Mouse (Mus musculus) CH12.LX (cell line): ENCODE measurements around the gene Bok. TPM values are rescaled to one million over a fixed set of nuclear protein-coding genes. Genes with fewer than 3 reads are reported as not detected.

Experiments used
- DNase-seq: peaks from one replicate; pipeline ENCODE4 v3.0.0-alpha.2; 2013; ENCODE audit errors: extremely low read depth
- H3K27ac ChIP-seq: 2 replicates; pipeline ENCODE4 v1.5.1; 2012; ENCODE audit warnings: low read depth, mild to moderate bottlenecking, control low read depth, moderate library complexity; ENCODE audit not compliant: insufficient read depth
- H3K27me3 ChIP-seq: replicated peaks from 2 replicates; pipeline ENCODE3; 2012; ENCODE audit warnings: inconsistent platforms
- H3K36me3 ChIP-seq, 2 experiments: replicated peaks in 1 of 2; 2 replicates each; pipeline versions ENCODE3 to v1.6.1; 2012; ENCODE audit warnings: inconsistent platforms in 1 of 2, low read length in 1 of 2, mild to moderate bottlenecking in 1 of 2, mixed read lengths in 1 of 2, moderate library complexity in 1 of 2; ENCODE audit not compliant: control insufficient read depth in 1 of 2, insufficient read depth in 1 of 2
- H3K4me1 ChIP-seq, 2 experiments: 2 replicates each; pipeline ENCODE4 v1.6.1; 2012; ENCODE audit warnings: inconsistent platforms in 1 of 2, moderate library complexity in 1 of 2; ENCODE audit not compliant: insufficient read depth in 2 of 2, control insufficient read depth in 1 of 2
- H3K4me2 ChIP-seq: 2 replicates; pipeline ENCODE4 v1.6.1; 2012; ENCODE audit warnings: low read depth, mild to moderate bottlenecking, control low read depth; ENCODE audit not compliant: poor library complexity, insufficient read depth, severe bottlenecking
- H3K4me3 ChIP-seq, 3 experiments: fragments of 150-350 bp in 1 of 3; sonication (generic) in 1 of 3; replicated peaks in 1 of 3; 2 replicates each; pipeline versions ENCODE3 to v1.5.1; 2011 to 2012; ENCODE audit warnings: low read depth in 2 of 3, low read length in 2 of 3, mild to moderate bottlenecking in 2 of 3, moderate library complexity in 2 of 3, control low read depth in 1 of 3, improper control_type of control experiment in 1 of 3, inconsistent platforms in 1 of 3, mixed read lengths in 1 of 3; ENCODE audit not compliant: poor library complexity in 1 of 3
- H3K79me2 ChIP-seq: replicated peaks from 2 replicates; pipeline ENCODE4 v1.6.1; 2012; ENCODE audit warnings: mild to moderate bottlenecking, moderate library complexity; ENCODE audit not compliant: control insufficient read depth, poor library complexity, insufficient read depth, severe bottlenecking; ENCODE audit errors: extremely low read depth
- H3K9ac ChIP-seq: 2 replicates; pipeline ENCODE4 v1.6.1; 2012; ENCODE audit warnings: low read depth, mild to moderate bottlenecking, control low read depth, moderate library complexity; ENCODE audit not compliant: insufficient read depth
- H3K9me3 ChIP-seq: replicated peaks from 2 replicates; pipeline ENCODE3; 2012; ENCODE audit warnings: low read length, inconsistent platforms, mixed read lengths
- BHLHE40 ChIP-seq: IDR thresholded peaks from 2 replicates; pipeline ENCODE4 v1.6.1; 2011; ENCODE audit warnings: mild to moderate bottlenecking, low read depth, low read length, improper control_type of control experiment
- CHD1 ChIP-seq: IDR thresholded peaks from 2 replicates; pipeline ENCODE4 v1.6.1; 2012; ENCODE audit warnings: low read depth, low read length, improper control_type of control experiment, inconsistent platforms
- CHD2 ChIP-seq: IDR thresholded peaks from 2 replicates; pipeline ENCODE4 v1.6.1; 2011; ENCODE audit warnings: low read length, improper control_type of control experiment
- CTCF ChIP-seq, 2 experiments: IDR thresholded peaks in 1 of 2; conservative IDR thresholded peaks in 1 of 2; 2 replicates each; pipeline ENCODE4 v1.5.1; 2011 to 2012; ENCODE audit warnings: low read depth in 2 of 2, low read length in 2 of 2, improper control_type of control experiment in 1 of 2, inconsistent platforms in 1 of 2, mild to moderate bottlenecking in 1 of 2, moderate library complexity in 1 of 2
- EP300 ChIP-seq: IDR thresholded peaks from 2 replicates; pipeline ENCODE4 v1.6.1; 2011; ENCODE audit warnings: low read length, improper control_type of control experiment
- ETS1 ChIP-seq: conservative IDR thresholded peaks from 2 replicates; pipeline ENCODE4 v1.6.1; 2012; ENCODE audit warnings: low read depth, mild to moderate bottlenecking, inconsistent platforms, low read length, improper control_type of control experiment, moderate library complexity
- HCFC1 ChIP-seq: IDR thresholded peaks from 2 replicates; pipeline ENCODE4 v1.6.1; 2012; ENCODE audit warnings: low read depth, mild to moderate bottlenecking, inconsistent platforms, low read length, improper control_type of control experiment
- IRF4 ChIP-seq: IDR thresholded peaks from 2 replicates; pipeline ENCODE4 v1.6.1; 2014; ENCODE audit warnings: low read depth, mild to moderate bottlenecking, inconsistent platforms, low read length, improper control_type of control experiment
- JUN ChIP-seq: IDR thresholded peaks from 2 replicates; pipeline ENCODE4 v1.6.1; 2011; ENCODE audit warnings: low read depth, mild to moderate bottlenecking, low read length, improper control_type of control experiment, moderate library complexity; ENCODE audit not compliant: insufficient read depth
- JUND ChIP-seq: conservative IDR thresholded peaks from 2 replicates; pipeline ENCODE4 v1.6.1; 2011; ENCODE audit warnings: low read depth, low read length, improper control_type of control experiment
- KAT2A ChIP-seq: IDR thresholded peaks from 2 replicates; pipeline ENCODE4 v1.6.1; 2012; ENCODE audit warnings: low read length, improper control_type of control experiment, inconsistent platforms; ENCODE audit not compliant: insufficient replicate concordance
- MAFK ChIP-seq: IDR thresholded peaks from 2 replicates; pipeline ENCODE4 v1.6.1; 2011; ENCODE audit warnings: low read length, improper control_type of control experiment; ENCODE audit not compliant: insufficient replicate concordance
- MAX ChIP-seq: IDR thresholded peaks from 2 replicates; pipeline ENCODE4 v1.6.1; 2011; ENCODE audit warnings: low read length, improper control_type of control experiment
- MAZ ChIP-seq: IDR thresholded peaks from 2 replicates; pipeline ENCODE4 v1.6.1; 2012; ENCODE audit warnings: low read depth, mild to moderate bottlenecking, inconsistent platforms, low read length, improper control_type of control experiment, moderate library complexity
- MXI1 ChIP-seq: IDR thresholded peaks from 2 replicates; pipeline ENCODE4 v1.6.1; 2011; ENCODE audit warnings: mild to moderate bottlenecking, low read depth, low read length, improper control_type of control experiment
- RAD21 ChIP-seq: IDR thresholded peaks from 2 replicates; pipeline ENCODE4 v1.6.1; 2011; ENCODE audit warnings: low read depth, mild to moderate bottlenecking, low read length, improper control_type of control experiment, moderate library complexity
- SMC3 ChIP-seq: IDR thresholded peaks from 2 replicates; pipeline ENCODE4 v1.6.1; 2011; ENCODE audit warnings: low read depth, low read length, improper control_type of control experiment
- TBP ChIP-seq: conservative IDR thresholded peaks from 2 replicates; pipeline ENCODE4 v1.6.1; 2011; ENCODE audit warnings: low read depth, low read length, improper control_type of control experiment
- TCF12 ChIP-seq: IDR thresholded peaks from 2 replicates; pipeline ENCODE4 v1.6.1; 2014; ENCODE audit warnings: low read depth, mild to moderate bottlenecking, inconsistent platforms, low read length, improper control_type of control experiment
- UBTF ChIP-seq: IDR thresholded peaks from 2 replicates; pipeline ENCODE4 v1.6.1; 2012; ENCODE audit warnings: low read depth, mild to moderate bottlenecking, inconsistent platforms, low read length, improper control_type of control experiment, moderate library complexity
- USF2 ChIP-seq: conservative IDR thresholded peaks from 2 replicates; pipeline ENCODE4 v1.6.1; 2011; ENCODE audit warnings: low read depth, low read length, improper control_type of control experiment
- ZC3H11A ChIP-seq: IDR thresholded peaks from 2 replicates; pipeline ENCODE4 v1.6.1; 2012; ENCODE audit warnings: low read depth, mild to moderate bottlenecking, inconsistent platforms, low read length, improper control_type of control experiment
- ZNF384 ChIP-seq: IDR thresholded peaks from 2 replicates; pipeline ENCODE4 v1.6.1; 2012; ENCODE audit warnings: low read depth, low read length, improper control_type of control experiment, inconsistent platforms
- dilution Hi-C: fragments of 300-500 bp; cut with MboI; formaldehyde crosslinking; loops from 2 replicates; pipeline ENCODE4 v1.14.3; 2020; ENCODE audit warnings: low sequenced_read_pairs; ENCODE audit not compliant: extremely low pct_unique_long_range_greater_than_20kb, extremely low pct_ligation_motif_present
- in situ Hi-C: fragments of 300-500 bp; cut with MboI; formaldehyde crosslinking; loops from 3 replicates; pipeline ENCODE4 v1.14.3; 2019; ENCODE audit warnings: low sequenced_read_pairs, low pct_ligation_motif_present, low pct_unique_long_range_greater_than_20kb, mixed read lengths
- polyA plus RNA-seq: library from polyadenylated mRNA; unstranded; fragments of >175 nt; gene quantifications from 2 replicates; pipeline ENCODE4 v1.2.1, GENCODE M21; 2012; ENCODE audit warnings: low read depth; ENCODE audit not compliant: insufficient read length
- total RNA-seq, 2 experiments: library from RNA; depleted of rRNA; stranded (reverse); fragments of 300-350 nt in 1 of 2; fragments of >200 nt in 1 of 2; gene quantifications; 2 replicates each; pipeline ENCODE4 v1.2.3; 2012 to 2014

Bok gene
- total and polyA plus RNA-seq, 3 experiments: 0.08 TPM; not detected in 2

GRCm38 (mm10) chr1:93726974-93727373, 41.5 kb downstream of the Bok start:
- H3K9ac ChIP-seq: no peak overlapping the region
- peaks cover 0 to 8% of the 10 kb centered on the region in 2 experiments; a peak in 2 of 4 replicates for H3K4me1 ChIP-seq
- in situ Hi-C loops (no loop called here), dilution Hi-C loops (no loop called here)
- no peak overlapping the region for H3K4me3 ChIP-seq
- H3K4me2 ChIP-seq: no peak overlapping the region
- H3K9me3 ChIP-seq: no peaks in the 10 kb centered on the region
- DNase-seq: peak; percentile 49
- TF ChIP-seq MAFK (no peak), JUN (no peak), IRF4 (0 out of 2 replicates have a peak, but pooled peaks have one; percentile 17), RAD21 (peak; percentile 75), CTCF (conservative IDR thresholded peaks at IDR 0.05 in 1 of 2, IDR thresholded peaks at IDR 0.05 in 1 of 2; ENCODE audit: low read depth in 2 of 2, low read length in 2 of 2) (peak; percentile 59 to 84), SMC3 (peak; percentile 50)
- H3K27ac ChIP-seq: no peak overlapping the region
- peaks cover 21 to 85% of the 10 kb centered on the region in 2 experiments for H3K36me3 ChIP-seq
- H3K79me2 ChIP-seq: no peaks in the 10 kb centered on the region
- no peaks in the 10 kb centered on the region for H3K27me3 ChIP-seq

GRCm38 (mm10) chr1:93731103-93731502, 45.6 kb downstream of the Bok start:
- in situ Hi-C loops (no loop called here), dilution Hi-C loops (no loop called here)
- H3K27ac ChIP-seq: no peak overlapping the region
- H3K9me3 ChIP-seq: no peaks in the 10 kb centered on the region
- peaks cover 8 to 70% of the 10 kb centered on the region in 2 experiments for H3K36me3 ChIP-seq
- TF ChIP-seq MAX (no peak), ETS1 (no peak), KAT2A (no peak), RAD21 (no peak)
- TF ChIP-seq, all 38 proteins: peak for 0
- Histone ChIP-seq H3K79me2 (peaks cover 5% of the 10 kb centered on the region; the same call in 1 of the 2 replicates), H3K4me1 (peaks cover 0 to 3% of the 10 kb centered on the region in 2 experiments; a peak in 1 of 4 replicates), H3K4me3 (no peak overlapping the region), H3K9ac (no peak overlapping the region), H3K27me3 (no peaks in the 10 kb centered on the region), H3K4me2 (no peak overlapping the region)
- no peak for DNase-seq

- TF ChIP-seq ZNF384 (no peak), CHD1 (no peak), TBP (no peak), CHD2 (no peak), JUN (no peak), UBTF (no peak), KAT2A (no peak), MAZ (no peak), ZC3H11A (no peak), HCFC1 (no peak), TCF12 (no peak), EP300 (no peak), MXI1 (no peak), SMC3 (no peak), MAFK (no peak), JUND (no peak), ETS1 (no peak), BHLHE40 (no peak), USF2 (no peak)
- H3K4me1 ChIP-seq: peaks cover 0 to under 1% of the 10 kb centered on the region in 2 experiments; a peak in 1 of 4 replicates
- no peak for DNase-seq
- no peak overlapping the region for H3K4me2 ChIP-seq
- H3K27me3 ChIP-seq: no peaks in the 10 kb centered on the region
- dilution Hi-C loops: no loop called here
- H3K9ac ChIP-seq: no peak overlapping the region
- peaks cover 5% of the 10 kb centered on the region; the same call in 1 of the 2 replicates for H3K79me2 ChIP-seq
- in situ Hi-C loops: no loop called here
- H3K4me3 ChIP-seq: no peak overlapping the region
- H3K27ac ChIP-seq: no peak overlapping the region
- H3K9me3 ChIP-seq: no peaks in the 10 kb centered on the region
- peaks cover 8 to 71% of the 10 kb centered on the region in 2 experiments for H3K36me3 ChIP-seq
Observed at GRCm38 (mm10) chr1:93731880-93732281, 46.4 kb downstream of the Bok start.
